Mouse (Mus musculus) retina, embryonic 14.5 days (tissue): ENCODE results near the gene Polr3h.
A peak's percentile ranks its signal among the peaks of the same experiment; 100 is the strongest.

Experiments used
- DNase-seq: peaks from one replicate; pipeline ENCODE4 v3.0.0-alpha.2; 2015; ENCODE audit warnings: low spot score

Gene Polr3h

DNA sequence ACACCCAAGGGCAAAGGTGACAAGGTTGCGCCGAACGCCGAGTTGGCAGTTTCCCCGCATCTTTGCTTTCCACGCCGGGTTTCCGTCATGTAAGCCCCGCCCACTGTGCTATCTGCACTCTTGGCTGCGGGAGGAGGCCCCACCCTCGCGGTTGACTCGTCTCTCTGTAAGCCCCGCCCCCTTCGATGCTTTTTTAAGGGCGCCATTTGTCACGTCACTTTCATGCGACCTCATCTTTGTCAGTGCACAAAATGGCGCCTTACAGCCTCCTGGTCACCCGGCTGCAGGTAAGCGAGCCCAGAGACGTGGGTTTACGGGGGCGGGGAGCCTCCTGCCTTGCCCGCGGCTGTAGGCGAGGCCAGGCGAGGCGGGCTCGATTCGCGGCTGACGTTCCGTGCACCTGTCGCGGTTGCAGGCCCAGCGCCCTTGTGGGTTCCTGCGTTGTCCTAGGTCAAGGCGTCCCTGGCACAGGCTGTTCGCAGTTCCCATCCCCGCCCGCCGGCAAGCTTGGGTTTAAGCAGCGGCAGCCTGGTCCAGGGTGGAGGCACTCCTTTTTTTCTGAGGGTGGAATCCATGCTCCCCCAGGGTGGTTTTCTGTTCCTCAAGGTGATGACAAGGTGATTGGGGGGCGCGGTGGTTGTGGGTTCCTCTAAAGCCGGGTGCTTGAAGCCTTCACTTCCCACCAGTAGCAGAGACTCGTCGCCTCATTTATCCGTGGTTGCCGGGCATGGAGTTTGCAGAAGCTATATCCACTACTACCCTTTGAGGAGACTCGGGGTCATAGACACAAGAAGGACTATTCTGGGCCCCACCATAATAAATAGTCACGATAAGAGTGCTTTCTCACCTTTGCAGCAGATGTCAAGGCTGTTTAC lies 53.5 kb downstream of the Polr3h start, which contains the start of gene Aco2:
TSS of gene Aco2 (plus strand) at position 48 of the 875 bp plus-strand sequence.
- peak; percentile 100 for DNase-seq

DNA sequence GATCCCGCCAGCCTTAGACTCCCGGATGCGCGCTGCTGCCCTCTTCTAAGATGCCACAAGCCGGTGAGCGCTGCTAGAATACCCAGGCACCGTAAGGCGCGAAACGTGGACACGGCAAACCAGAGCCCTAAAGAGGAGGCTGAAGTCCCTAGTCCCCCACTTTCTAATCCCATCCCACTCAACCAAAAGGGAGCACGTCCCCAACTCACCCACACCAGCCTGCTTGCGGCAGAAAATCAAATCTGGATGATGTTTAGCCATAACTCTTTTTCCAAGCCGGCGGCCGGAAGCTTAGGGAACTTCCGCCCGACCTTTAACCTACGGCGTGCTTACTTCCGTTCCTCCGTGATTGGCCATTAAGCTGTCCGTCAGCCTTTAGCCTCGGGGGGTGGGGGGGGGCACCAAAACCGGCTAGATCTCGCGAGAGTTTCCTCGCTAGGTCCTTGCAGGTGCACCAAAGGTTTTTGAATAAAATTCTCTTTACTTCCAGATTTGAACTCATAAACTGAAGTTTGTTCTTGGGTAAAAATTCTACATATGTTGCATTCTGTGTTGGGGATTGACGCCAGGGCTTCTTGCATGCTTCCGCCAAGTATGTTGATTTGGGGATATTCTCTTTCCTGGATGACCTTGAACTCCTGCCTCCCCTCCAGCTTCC lies 54.3 kb downstream of the Polr3h start, which contains the start of gene Phf5a:
TSS of gene Phf5a (minus strand) at position 308 of the 658 bp plus-strand sequence.
- peak; percentile 99 for DNase-seq

- no peak for DNase-seq
Measured at GRCm38 (mm10) chr15:81869985-81870384, 56.1 kb downstream of the Polr3h start.

DNA sequence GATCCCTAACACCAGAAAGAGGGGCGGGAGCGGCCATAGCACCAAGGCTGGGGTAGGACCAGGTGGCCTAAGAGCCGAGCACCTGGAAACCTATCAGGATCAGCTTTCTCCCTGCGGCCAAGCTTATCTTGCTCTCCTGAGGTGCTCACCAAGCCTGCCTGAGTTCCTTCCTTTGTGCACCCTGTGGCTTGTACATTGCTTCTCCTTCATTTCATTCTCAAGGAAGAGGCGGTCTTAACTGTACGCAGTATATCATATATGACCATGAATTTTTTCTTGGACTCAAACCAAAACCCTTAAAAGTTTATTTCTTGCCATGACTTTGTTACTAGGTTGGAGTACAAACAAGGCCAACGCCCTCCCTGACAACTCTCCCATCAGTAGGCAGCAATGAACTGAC lies 61.8 kb downstream of the Polr3h start:
- no peak for DNase-seq

GRCm38 (mm10) chr15:81860471-81861135 lies 65.4 kb downstream of the Polr3h start:
- no peak for DNase-seq

- peak; percentile 89 for DNase-seq
Measured at GRCm38 (mm10) chr15:81859330-81860255, 66.4 kb downstream of the Polr3h start.

- peak; percentile 42 for DNase-seq
Measured at GRCm38 (mm10) chr15:81858517-81859329, 67.3 kb downstream of the Polr3h start, which contains the start of gene Tob2. Gene Tob2, minus strand, starts transcription at chr15:81858796.

GRCm38 (mm10) chr15:81858138-81858516 lies 67.9 kb downstream of the Polr3h start:
- peak; percentile 92 for DNase-seq

DNA sequence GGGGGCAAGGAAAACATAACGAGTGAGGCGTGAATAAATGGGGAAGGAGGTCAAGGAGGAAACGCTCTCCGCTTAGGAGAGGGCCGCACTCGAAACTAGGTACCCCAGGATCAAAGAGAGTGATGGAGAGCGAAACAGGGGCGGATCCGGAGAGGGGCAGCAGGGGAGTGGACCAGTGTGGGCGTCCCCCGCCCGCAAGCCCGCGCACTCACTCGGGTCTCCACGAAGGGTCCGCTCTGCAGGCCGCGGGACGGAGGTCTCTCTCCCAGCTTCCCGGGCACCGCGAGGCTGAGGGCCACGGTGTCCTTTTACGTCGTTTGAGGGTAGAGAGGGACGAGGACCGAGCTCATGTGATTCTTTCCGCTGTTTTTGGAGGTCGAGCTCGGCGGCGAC lies 68.3 kb downstream of the Polr3h start:
- peak; percentile 57 for DNase-seq

DNA sequence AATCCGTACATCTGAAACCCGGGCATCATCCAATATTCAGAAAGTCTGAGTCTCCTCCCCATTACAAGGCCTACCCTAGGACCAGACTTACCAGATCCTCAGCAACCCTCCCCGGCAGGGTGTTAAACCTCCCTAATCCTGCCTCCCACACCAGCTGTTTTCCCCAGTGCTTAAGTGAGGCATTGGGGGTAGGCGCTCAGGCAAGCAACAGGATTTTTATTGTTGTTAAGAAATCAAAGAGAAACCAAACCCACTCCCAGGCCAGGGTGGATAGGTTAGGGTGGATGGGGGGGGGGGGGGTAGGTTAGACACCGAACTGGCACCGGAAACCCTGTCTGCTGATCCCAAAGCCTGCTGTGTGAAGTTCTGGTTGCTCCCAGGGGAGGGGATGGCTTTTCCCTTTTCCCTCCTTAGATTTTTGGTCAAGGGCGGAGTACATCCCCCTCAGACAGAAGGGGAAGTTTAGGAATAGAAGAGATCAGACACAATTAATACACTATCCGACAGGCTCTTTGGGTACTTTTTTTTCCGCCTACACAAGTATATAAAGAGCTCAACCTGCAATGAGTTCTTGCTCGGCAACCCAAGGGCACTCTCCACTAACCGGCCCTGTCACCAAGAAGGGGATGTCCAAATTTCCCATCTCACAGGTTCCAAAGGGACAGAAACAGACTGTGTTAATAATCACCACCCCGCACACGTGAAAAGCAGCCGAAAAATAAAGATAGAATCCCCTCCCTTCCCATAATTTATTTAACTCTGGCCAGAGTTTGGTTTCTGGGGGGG lies 68.9 kb downstream of the Polr3h start:
- peak; percentile 32 for DNase-seq

- peak; percentile 94 for DNase-seq
Measured at GRCm38 (mm10) chr15:81856030-81856790, 69.8 kb downstream of the Polr3h start.

DNA sequence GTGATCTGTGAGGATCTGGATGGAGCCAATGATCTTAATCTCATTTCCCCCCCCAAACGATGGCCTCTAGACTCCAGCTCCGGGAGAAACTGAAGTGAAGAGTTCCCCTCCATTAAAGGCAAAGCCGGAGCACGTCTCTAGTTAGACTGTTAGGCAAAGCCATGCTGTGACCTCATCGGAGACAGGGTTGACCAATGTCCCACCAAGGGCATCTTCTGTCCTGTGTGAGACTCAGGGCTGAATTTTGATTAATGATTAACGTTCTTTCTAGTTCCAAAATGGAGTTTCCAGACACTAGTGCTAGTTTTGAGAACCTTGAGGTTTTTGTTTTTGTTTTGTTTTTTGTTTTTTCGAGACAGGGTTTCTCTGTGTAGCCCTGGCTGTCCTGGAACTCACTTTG lies 73.0 kb downstream of the Polr3h start:
- no peak for DNase-seq

GRCm38 (mm10) chr15:81852411-81853000 lies 73.5 kb downstream of the Polr3h start:
- DNase-seq, result no peak

- no peak for DNase-seq
Measured at GRCm38 (mm10) chr15:81851375-81851774, 74.7 kb downstream of the Polr3h start.

DNA sequence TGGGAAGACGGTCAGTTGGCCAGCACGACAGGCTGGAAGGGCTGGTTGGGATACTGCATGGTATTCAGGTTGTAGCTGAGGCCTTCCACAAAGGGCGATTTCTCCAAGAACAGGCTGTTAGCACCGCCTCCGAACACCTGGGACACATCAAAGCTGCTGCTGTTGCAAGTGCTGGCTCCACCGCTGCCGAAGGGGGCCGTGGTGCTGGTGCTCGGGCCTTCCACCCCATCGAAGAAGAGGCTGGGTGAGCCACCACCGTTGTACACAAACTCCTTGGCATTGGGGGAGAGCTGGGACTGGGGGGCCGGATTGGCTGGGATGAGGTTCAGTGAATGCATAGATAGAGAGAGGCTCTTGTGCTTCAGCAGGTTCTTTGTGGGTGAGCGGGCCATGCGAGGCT lies 75.3 kb downstream of the Polr3h start:
- no peak for DNase-seq

- DNase-seq, result no peak
Measured at GRCm38 (mm10) chr15:81849104-81849503, 76.9 kb downstream of the Polr3h start.

- peak; percentile 77 for DNase-seq
Measured at GRCm38 (mm10) chr15:81848301-81848700, 77.7 kb downstream of the Polr3h start.

GRCm38 (mm10) chr15:81847861-81848260 lies 78.2 kb downstream of the Polr3h start:
- no peak for DNase-seq

GRCm38 (mm10) chr15:81847161-81847560 lies 78.9 kb downstream of the Polr3h start:
- DNase-seq, result no peak
